Mouse (Mus musculus): ENCODE results near the gene Kifc3.

Kifc3 gene

DNA sequence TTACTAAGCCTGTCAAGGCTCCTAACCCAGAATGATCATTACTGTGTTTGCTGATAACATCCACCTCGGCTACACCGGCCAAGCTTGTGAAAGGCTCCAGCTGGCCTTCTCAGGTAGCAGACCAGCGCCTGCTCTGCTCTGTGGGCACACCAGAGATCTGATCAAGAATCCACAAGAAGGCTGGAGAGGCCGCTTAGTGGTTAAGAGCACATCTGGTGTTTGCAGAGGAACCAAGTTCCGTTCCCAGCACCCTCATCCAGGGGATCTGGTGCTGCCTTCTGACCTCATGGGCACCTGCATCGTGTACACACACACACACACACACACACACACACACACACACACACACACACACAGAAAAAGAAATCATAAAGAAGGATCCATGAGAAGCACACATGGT, 46.5 kb downstream of the Kifc3 start:
- no peak for DNase-seq (ENCODE audit: low spot score)

DNA sequence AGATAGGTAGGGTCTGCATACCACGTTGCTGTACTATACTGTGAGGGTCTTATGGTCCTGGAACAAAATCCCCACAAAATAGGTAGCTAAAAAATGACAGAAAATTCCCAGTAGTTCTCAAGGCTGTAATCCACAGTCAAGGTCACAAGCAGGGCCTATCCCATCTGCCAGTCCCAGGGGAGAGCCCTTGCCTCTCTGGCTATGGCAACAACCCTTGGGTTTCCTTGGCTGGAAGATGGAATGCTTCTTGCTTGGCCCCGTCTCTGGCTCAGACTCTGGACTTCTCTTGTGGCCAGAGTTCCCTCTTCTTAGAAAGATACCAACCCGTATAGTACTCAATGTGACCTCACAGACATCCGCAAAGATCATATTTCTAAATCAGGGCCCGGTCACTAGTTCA, 47.3 kb downstream of the Kifc3 start:
- no peak for DNase-seq (ENCODE audit: low spot score)

GRCm38 (mm10) chr8:95154654-95155053, 48.0 kb downstream of the Kifc3 start:
- no peak for DNase-seq (ENCODE audit: low spot score)

DNA sequence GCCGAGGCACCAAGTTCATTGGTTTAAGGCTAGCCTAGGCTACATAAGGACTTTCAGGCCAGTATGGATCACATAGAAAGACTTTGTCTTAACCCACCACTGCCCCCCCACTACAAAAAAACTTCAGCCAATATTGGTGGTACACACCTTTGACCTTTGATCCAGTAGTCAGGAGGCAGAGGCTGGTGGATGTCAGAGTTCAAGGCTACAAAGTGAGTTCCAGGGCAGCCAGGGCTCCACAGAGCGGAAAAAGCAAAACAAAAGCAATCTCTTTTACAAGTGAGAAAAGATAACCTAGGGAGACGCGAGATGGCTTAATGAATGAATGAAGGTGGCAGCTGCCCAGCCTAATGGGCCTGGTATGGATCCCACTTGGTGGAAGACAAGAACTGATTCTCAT, 48.6 kb downstream of the Kifc3 start:
- no peak for DNase-seq (ENCODE audit: low spot score)

DNA sequence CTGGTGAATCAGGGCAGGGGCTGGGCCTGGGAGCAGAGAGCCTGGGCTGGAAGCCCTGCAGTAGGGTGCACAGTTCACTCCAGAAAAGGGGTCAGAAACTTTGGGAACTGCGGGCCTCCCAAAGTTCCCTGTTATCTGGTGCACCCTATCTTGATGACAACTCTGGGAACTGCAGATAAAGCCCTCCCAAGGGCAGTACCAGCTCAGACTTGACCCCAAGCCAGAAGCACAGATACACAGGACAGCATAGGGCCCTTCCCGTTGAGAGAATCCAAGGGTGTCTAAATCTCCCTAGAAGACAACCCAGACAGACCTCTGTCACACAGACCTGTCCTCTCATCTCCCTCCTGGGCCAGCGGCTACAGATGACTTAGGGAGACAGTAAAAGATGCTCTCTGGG, 52.0 kb downstream of the Kifc3 start:
- DNase-seq (ENCODE audit: low spot score), result no peak

GRCm38 (mm10) chr8:95149426-95149825, 53.2 kb downstream of the Kifc3 start:
- no peak for DNase-seq (ENCODE audit: low spot score)

GRCm38 (mm10) chr8:95146846-95147245, 55.8 kb downstream of the Kifc3 start:
- DNase-seq (ENCODE audit: low spot score), result no peak

DNA sequence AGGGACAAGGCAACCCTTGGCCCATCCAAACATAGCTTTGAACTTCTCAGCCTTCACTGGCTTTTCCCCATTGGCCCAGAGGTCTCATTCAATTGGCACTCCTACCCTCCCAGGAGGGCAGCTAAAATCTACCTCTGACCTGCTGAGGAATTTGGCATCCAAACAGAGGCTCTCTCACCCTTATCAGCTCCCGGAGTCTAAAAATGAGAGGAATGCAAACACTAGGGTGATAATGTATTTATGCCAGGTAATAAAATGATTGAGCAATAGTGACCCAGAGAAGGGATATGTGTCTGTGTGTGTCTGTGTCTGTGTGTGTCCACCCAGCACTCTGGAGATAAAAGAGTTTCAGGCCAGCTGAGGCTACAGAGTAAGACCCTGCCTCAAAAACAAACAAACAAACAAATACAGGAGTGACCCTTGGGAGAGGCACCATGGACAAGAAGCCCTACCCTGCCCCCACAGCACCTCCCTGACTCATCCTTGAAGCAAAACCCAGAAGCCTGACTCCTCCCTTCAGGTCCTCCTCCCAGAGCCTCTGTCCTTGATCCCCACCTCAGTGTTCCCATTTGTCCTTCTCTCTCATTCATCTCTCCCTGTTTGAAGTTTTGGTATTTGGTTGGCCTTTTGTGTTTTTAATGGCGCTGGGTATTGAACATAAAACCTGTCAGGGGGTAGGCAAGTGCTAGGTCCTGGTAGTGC, 56.4 kb downstream of the Kifc3 start:
- DNase-seq (ENCODE audit: low spot score), result peak; percentile 71

- DNase-seq (ENCODE audit: low spot score), result no peak
Measured at GRCm38 (mm10) chr8:95144631-95145015, 58.0 kb downstream of the Kifc3 start.

DNA sequence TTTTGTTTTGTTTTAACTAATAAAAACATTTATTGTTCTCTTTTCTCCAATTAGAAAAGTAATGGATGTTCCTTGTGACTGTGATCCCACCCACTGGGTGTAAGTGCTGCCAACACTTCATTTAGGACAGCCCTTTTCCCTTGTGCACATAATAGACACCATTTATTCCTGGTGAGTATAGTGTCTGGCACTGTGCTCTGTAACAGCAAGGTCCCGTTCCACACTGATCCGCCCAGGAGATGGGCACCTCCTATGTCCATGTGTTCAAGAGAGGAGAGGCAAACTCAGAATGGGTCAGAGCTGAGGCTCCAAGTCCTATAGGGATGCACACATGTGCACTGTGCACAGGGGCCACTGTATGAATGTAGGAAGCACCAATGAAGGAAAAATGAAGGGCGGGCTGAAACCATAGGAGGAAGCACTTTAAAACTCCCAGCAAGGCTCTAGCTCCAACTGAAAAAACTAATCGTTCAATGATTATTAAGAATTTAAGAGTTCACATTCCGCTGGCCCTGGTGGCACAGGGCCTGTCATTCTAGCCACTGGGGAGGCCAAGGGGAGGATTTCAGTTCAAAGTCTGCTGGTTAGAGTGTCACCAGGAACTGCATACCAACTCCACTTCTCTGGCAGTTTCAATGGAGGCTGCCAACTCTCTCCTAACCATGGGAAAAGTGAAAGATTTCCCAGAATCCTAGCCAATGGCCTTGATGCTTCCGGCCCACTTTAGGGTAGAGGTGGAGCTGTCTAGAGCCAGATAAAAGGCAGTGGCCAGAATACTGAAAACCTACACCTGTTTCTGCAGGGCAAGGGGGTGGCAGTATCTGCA, 58.6 kb downstream of the Kifc3 start:
- DNase-seq (ENCODE audit: low spot score), result no peak

- peak; percentile 59 for DNase-seq (ENCODE audit: low spot score)
Measured at GRCm38 (mm10) chr8:95142985-95143804, 59.4 kb downstream of the Kifc3 start.

GRCm38 (mm10) chr8:95142075-95142831, 60.4 kb downstream of the Kifc3 start:
- peak; percentile 75 for DNase-seq (ENCODE audit: low spot score)

DNA sequence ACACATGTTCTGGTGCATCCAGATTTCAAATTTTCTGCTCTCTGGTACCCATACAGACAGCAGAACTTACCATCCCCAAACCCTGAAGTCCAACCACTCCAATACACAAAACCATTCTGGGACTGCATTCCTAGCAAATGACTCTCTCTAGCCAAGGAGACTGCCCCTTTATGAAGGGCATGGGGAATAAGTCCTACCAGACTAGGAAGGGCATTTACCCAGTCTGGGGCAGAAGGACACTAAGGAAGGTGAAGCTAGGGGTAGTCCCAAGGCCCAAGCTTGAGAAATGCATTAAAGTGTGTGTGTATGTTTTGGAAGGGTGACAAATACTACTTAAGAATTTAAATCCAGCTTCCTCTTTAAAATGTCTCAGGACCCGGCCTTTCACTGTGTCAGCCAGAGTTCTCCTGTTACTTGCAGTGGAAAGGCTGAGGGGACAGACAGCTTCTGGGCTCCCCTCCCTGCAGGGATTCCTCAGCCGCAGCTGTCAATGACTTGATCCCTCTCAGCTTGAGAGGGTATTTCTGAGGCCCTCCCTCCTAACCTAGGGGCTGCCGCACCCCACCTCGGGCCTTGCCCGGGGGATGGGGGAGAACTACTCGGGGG, 61.0 kb downstream of the Kifc3 start:
- DNase-seq (ENCODE audit: low spot score), result no peak

DNA sequence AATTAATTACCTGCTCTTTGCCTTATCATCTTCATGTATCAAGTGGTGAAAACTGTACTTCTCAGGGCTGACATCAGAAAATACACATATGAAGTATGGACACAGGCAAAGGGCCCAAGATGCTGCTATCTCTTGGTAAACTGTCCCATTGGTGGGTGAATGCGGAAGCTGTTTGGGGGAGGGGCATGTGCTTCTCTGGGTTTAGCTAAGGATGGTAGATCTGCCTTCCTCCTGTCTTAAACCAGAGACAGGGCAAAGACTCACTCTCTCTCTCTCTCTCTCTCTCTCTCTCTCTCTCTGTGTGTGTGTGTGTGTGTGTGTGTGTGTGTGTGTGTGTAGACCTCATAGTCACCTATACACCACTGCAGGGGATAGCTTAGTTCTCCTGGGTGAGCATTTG, 61.6 kb downstream of the Kifc3 start:
- DNase-seq (ENCODE audit: low spot score), result peak; percentile 42

- no peak for DNase-seq (ENCODE audit: low spot score)
Measured at GRCm38 (mm10) chr8:95140555-95140954, 62.1 kb downstream of the Kifc3 start.

DNA sequence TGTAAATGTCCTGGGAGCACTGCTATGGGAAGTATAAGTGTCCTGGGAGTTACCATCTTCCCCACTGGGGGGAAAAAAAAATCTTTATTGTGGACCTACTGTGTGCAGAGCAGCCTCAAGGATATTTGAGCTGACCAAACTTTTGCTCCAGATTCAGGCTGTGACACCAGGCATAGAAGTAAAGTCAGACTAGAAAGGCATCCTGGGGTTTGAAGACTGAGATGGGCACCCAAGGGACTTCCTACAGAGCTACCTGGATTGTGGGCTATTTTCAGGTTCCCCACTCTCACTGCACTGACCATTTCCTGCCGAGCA, 63.6 kb downstream of the Kifc3 start:
- DNase-seq (ENCODE audit: low spot score), result no peak

- no peak for DNase-seq (ENCODE audit: low spot score)
Measured at GRCm38 (mm10) chr8:95138341-95139050, 64.1 kb downstream of the Kifc3 start.

DNA sequence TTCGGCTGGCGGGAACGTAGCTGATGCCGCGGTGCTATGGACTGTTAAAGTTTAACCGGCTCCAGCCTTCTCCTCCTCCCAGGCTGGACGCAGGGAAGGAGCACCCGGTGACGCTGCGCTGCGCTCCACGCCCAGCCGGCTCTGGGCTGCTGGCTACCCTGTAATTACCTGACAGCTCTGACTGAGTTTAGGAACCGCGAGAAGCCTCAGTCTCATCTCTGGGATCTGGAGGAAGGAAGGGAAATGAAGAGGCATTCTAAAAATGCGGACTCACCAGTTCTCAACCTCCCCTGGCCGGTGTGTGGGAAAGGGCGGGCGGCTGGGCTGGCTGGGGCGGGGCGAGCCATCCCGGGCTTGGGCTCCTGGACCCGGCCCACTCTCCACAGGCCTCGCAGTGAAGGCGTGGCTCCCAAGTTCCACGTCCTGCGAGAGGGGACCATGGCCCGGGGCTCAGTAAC, 64.9 kb downstream of the Kifc3 start:
- DNase-seq (ENCODE audit: low spot score), result peak; percentile 54

- DNase-seq (ENCODE audit: low spot score), result no peak
Measured at GRCm38 (mm10) chr8:95137201-95137600, 65.4 kb downstream of the Kifc3 start.

DNA sequence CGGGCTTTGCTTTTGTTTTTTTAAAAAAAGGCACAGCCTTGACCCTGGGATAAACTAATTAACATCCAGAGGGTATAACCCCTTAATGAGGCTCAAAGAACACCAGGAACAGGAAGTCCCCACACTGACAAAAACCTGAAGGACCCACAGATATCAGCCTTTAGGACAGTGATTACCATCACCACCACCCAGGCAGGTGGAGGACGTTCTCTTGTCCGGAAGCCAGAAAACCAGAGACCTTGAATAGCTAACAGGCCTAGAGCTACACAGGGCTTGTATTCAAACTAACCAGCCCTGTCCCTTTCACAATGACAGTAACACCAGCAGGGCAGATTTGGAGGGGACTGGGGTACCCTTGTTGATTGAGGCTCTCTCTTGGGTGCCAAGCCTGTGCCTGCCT, 66.4 kb downstream of the Kifc3 start:
- DNase-seq (ENCODE audit: low spot score), result no peak

GRCm38 (mm10) chr8:95135242-95135641, 67.4 kb downstream of the Kifc3 start:
- no peak for DNase-seq (ENCODE audit: low spot score)
